Mouse (Mus musculus) MEL (cell line): ENCODE data around the gene Aatk. TPM values are rescaled to one million over a fixed set of nuclear protein-coding genes. Genes with fewer than 3 reads are reported as not detected.

Experiments
- DNase-seq: peaks from one replicate; pipeline ENCODE4 v3.0.0; 2011; ENCODE audit warnings: low read depth, low spot score
- H3K27ac ChIP-seq: 2 replicates; pipeline ENCODE4 v1.5.1; 2012; ENCODE audit warnings: low read depth, mild to moderate bottlenecking, control low read depth, low read length, moderate library complexity; ENCODE audit not compliant: control insufficient read depth
- H3K27me3 ChIP-seq, 2 experiments: fragments of 150-350 bp in 1 of 2; sonication (generic) in 1 of 2; 2 replicates each; pipeline ENCODE4 v1.6.1; 2012; ENCODE audit warnings: low read length in 2 of 2, mild to moderate bottlenecking in 2 of 2, improper control_type of control experiment in 1 of 2, moderate library complexity in 1 of 2; ENCODE audit not compliant: insufficient read depth in 2 of 2, control insufficient read depth in 1 of 2
- H3K36me3 ChIP-seq, 2 experiments: 2 replicates each; pipeline ENCODE4 v1.6.1; 2012 to 2014; ENCODE audit warnings: low read length in 2 of 2, improper control_type of control experiment in 1 of 2, inconsistent platforms in 1 of 2, mild to moderate bottlenecking in 1 of 2; ENCODE audit not compliant: insufficient read depth in 2 of 2, control insufficient read depth in 1 of 2
- H3K4me1 ChIP-seq, 2 experiments: fragments of 150-350 bp in 1 of 2; sonication (generic) in 1 of 2; 2 replicates each; pipeline ENCODE4 v1.6.1; 2012; ENCODE audit warnings: low read length in 2 of 2, improper control_type of control experiment in 1 of 2, mild to moderate bottlenecking in 1 of 2; ENCODE audit not compliant: insufficient read depth in 2 of 2, control insufficient read depth in 1 of 2
- H3K4me3 ChIP-seq, 2 experiments: fragments of 150-350 bp in 1 of 2; sonication (generic) in 1 of 2; 2 replicates each; pipeline ENCODE4 v1.5.1; 2012; ENCODE audit warnings: low read depth in 2 of 2, low read length in 2 of 2, mild to moderate bottlenecking in 2 of 2, moderate library complexity in 2 of 2, control low read depth in 1 of 2, improper control_type of control experiment in 1 of 2; ENCODE audit not compliant: control insufficient read depth in 1 of 2, insufficient read depth in 1 of 2
- H3K79me2 ChIP-seq: 2 replicates; pipeline ENCODE4 v1.6.1; 2012; ENCODE audit warnings: mild to moderate bottlenecking, low read length, moderate library complexity; ENCODE audit not compliant: control insufficient read depth, poor library complexity, insufficient read depth
- H3K9ac ChIP-seq: 2 replicates; pipeline ENCODE4 v1.6.1; 2012; ENCODE audit warnings: low read depth, mild to moderate bottlenecking, control low read depth, low read length, moderate library complexity; ENCODE audit not compliant: control insufficient read depth, poor library complexity, severe bottlenecking
- H3K9me3 ChIP-seq: fragments of 150-350 bp; sonication (generic); replicated peaks from 2 replicates; pipeline ENCODE4 v1.6.1; 2012; ENCODE audit warnings: mild to moderate bottlenecking, low read length, improper control_type of control experiment, moderate library complexity; ENCODE audit not compliant: insufficient read depth
- BHLHE40 ChIP-seq: IDR thresholded peaks from 2 replicates; pipeline ENCODE4 v1.6.1; 2012; ENCODE audit warnings: low read depth, mild to moderate bottlenecking, inconsistent platforms, low read length, improper control_type of control experiment, borderline replicate concordance
- CHD1 ChIP-seq: IDR thresholded peaks from 2 replicates; pipeline ENCODE4 v1.6.1; 2012; ENCODE audit warnings: low read depth, mild to moderate bottlenecking, inconsistent platforms, low read length, improper control_type of control experiment
- CTCF ChIP-seq, 3 experiments: IDR thresholded peaks in 2 of 3; conservative IDR thresholded peaks in 1 of 3; 2 replicates each; pipeline ENCODE4 v1.5.1; 2011 to 2012; ENCODE audit warnings: low read length in 3 of 3, low read depth in 2 of 3, mild to moderate bottlenecking in 2 of 3, improper control_type of control experiment in 1 of 3, inconsistent platforms in 1 of 3, mixed read lengths in 1 of 3, moderate library complexity in 1 of 3; ENCODE audit not compliant: control insufficient read depth in 1 of 3, insufficient read depth in 1 of 3, poor library complexity in 1 of 3, severe bottlenecking in 1 of 3
- E2F4 ChIP-seq: IDR thresholded peaks from 2 replicates; pipeline ENCODE4 v1.6.1; 2011; ENCODE audit warnings: low read depth, low read length, improper control_type of control experiment, borderline replicate concordance
- ELF1 ChIP-seq: IDR thresholded peaks from 2 replicates; pipeline ENCODE4 v1.6.1; 2014; ENCODE audit warnings: low read depth, mild to moderate bottlenecking, inconsistent platforms, low read length, improper control_type of control experiment, moderate library complexity
- ETS1 ChIP-seq: IDR thresholded peaks from 2 replicates; pipeline ENCODE4 v1.6.1; 2012; ENCODE audit warnings: low read depth, mild to moderate bottlenecking, inconsistent platforms, low read length, improper control_type of control experiment, moderate library complexity
- GATA1 ChIP-seq: IDR thresholded peaks from 2 replicates; pipeline ENCODE4 v1.6.1; 2011; ENCODE audit warnings: low read depth, low read length, improper control_type of control experiment
- HCFC1 ChIP-seq: IDR thresholded peaks from 2 replicates; pipeline ENCODE4 v1.6.1; 2012; ENCODE audit warnings: low read depth, mild to moderate bottlenecking, inconsistent platforms, low read length, improper control_type of control experiment, moderate library complexity
- JUND ChIP-seq: IDR thresholded peaks from 2 replicates; pipeline ENCODE4 v1.6.1; 2011; ENCODE audit warnings: low read depth, mild to moderate bottlenecking, improper control_type of control experiment, low read length
- KAT2A ChIP-seq: conservative IDR thresholded peaks from 2 replicates; pipeline ENCODE4 v1.6.1; 2012; ENCODE audit warnings: low read depth, low read length, improper control_type of control experiment, inconsistent platforms
- MAFK ChIP-seq: IDR thresholded peaks from 2 replicates; pipeline ENCODE4 v1.6.1; 2011; ENCODE audit warnings: low read depth, mild to moderate bottlenecking, low read length, improper control_type of control experiment, borderline replicate concordance
- MAZ ChIP-seq: IDR thresholded peaks from 2 replicates; pipeline ENCODE4 v1.6.1; 2012; ENCODE audit warnings: low read depth, mild to moderate bottlenecking, inconsistent platforms, low read length, improper control_type of control experiment
- MEF2A ChIP-seq: IDR thresholded peaks from 2 replicates; pipeline ENCODE4 v1.6.1; 2014; ENCODE audit warnings: low read depth, mild to moderate bottlenecking, inconsistent platforms, low read length, improper control_type of control experiment; ENCODE audit not compliant: poor library complexity, insufficient replicate concordance, severe bottlenecking; ENCODE audit errors: extremely low read depth
- MYC ChIP-seq: IDR thresholded peaks from 2 replicates; pipeline ENCODE4 v1.6.1; 2011; ENCODE audit warnings: low read depth, mild to moderate bottlenecking, low read length, improper control_type of control experiment, moderate library complexity
- NELFE ChIP-seq: IDR thresholded peaks from 2 replicates; pipeline ENCODE4 v1.6.1; 2011; ENCODE audit warnings: low read depth, low read length, improper control_type of control experiment
- POLR2A ChIP-seq, 2 experiments: IDR thresholded peaks; 2 replicates each; pipeline ENCODE4 v1.6.1; 2011 to 2012; ENCODE audit warnings: low read length in 2 of 2, mild to moderate bottlenecking in 2 of 2, control low read depth in 1 of 2, improper control_type of control experiment in 1 of 2, low read depth in 1 of 2, moderate library complexity in 1 of 2; ENCODE audit not compliant: control insufficient read depth in 1 of 2, insufficient read depth in 1 of 2, poor library complexity in 1 of 2
- POLR2AphosphoS2 ChIP-seq: IDR thresholded peaks from 2 replicates; pipeline ENCODE4 v1.6.1; 2011; ENCODE audit warnings: low read length, improper control_type of control experiment
- POLR2AphosphoS5 ChIP-seq: IDR thresholded peaks from 2 replicates; pipeline ENCODE4 v1.6.1; 2012; ENCODE audit warnings: low read depth, borderline replicate concordance, mild to moderate bottlenecking, inconsistent platforms, low read length, moderate library complexity, mixed read lengths
- TAL1 ChIP-seq: IDR thresholded peaks from 2 replicates; pipeline ENCODE4 v1.6.1; 2012; ENCODE audit warnings: mild to moderate bottlenecking, inconsistent platforms, low read length, moderate library complexity, mixed read lengths
- TBP ChIP-seq: IDR thresholded peaks from 2 replicates; pipeline ENCODE4 v1.8.0; 2011; ENCODE audit warnings: low read depth, low read length, improper control_type of control experiment
- TCF12 ChIP-seq: IDR thresholded peaks from 2 replicates; pipeline ENCODE4 v1.6.1; 2014; ENCODE audit warnings: low read depth, mild to moderate bottlenecking, inconsistent platforms, low read length, improper control_type of control experiment, moderate library complexity
- UBTF ChIP-seq: IDR thresholded peaks from 2 replicates; pipeline ENCODE4 v1.6.1; 2012; ENCODE audit warnings: low read depth, mild to moderate bottlenecking, inconsistent platforms, low read length, improper control_type of control experiment, moderate library complexity, borderline replicate concordance; ENCODE audit not compliant: insufficient read depth
- USF2 ChIP-seq, 2 experiments: IDR thresholded peaks; 2 replicates each; pipeline ENCODE4 v1.6.1; 2011 to 2012; ENCODE audit warnings: improper control_type of control experiment in 2 of 2, low read length in 2 of 2, borderline replicate concordance in 1 of 2, inconsistent platforms in 1 of 2, low read depth in 1 of 2, mild to moderate bottlenecking in 1 of 2; ENCODE audit not compliant: insufficient read depth in 1 of 2
- ZC3H11A ChIP-seq: IDR thresholded peaks from 2 replicates; pipeline ENCODE4 v1.6.1; 2012; ENCODE audit warnings: low read depth, mild to moderate bottlenecking, inconsistent platforms, low read length, improper control_type of control experiment
- ZNF384 ChIP-seq: IDR thresholded peaks from 2 replicates; pipeline ENCODE4 v1.6.1; 2012; ENCODE audit warnings: low read depth, mild to moderate bottlenecking, inconsistent platforms, low read length, improper control_type of control experiment
- polyA plus RNA-seq, 2 experiments: library from polyadenylated mRNA; stranded (reverse) in 1 of 2; unstranded in 1 of 2; fragments of >175 nt in 1 of 2; fragments of >200 nt in 1 of 2; gene quantifications; 2 replicates each; pipeline versions ENCODE4 v1.2.1 to v1.2.4; 2012; ENCODE audit warnings: low replicate concordance in 2 of 2, low read depth in 1 of 2; ENCODE audit not compliant: insufficient read length in 2 of 2, insufficient read depth in 1 of 2, missing spikeins in 1 of 2
- total RNA-seq: library from RNA; depleted of rRNA; stranded (reverse); fragments of 300-350 nt; gene quantifications from 2 replicates; pipeline ENCODE4 v1.2.3, GENCODE M21; 2012

Aatk gene
- total and polyA plus RNA-seq, 3 experiments = 0.04 TPM; not detected in 2

GRCm38 (mm10) chr11:120053846-120054245, 6.9 kb upstream of the Aatk start:
- no peak for DNase-seq
- TF ChIP-seq ZC3H11A (no peak), MAFK (no peak), UBTF (no peak), KAT2A (no peak), BHLHE40 (no peak), ETS1 (no peak), GATA1 (no peak), TCF12 (no peak), ZNF384 (no peak), HCFC1 (no peak), POLR2AphosphoS5 (no peak), CHD1 (no peak), TBP (no peak), MEF2A (no peak), MAZ (no peak), POLR2A (IDR thresholded peaks at IDR 0.05; ENCODE audit: control insufficient read depth in 1 of 2, insufficient read depth in 1 of 2, low read depth in 1 of 2, low read length in 2 of 2, poor library complexity in 1 of 2) (no peak), TAL1 (no peak), JUND (no peak)
- Histone ChIP-seq H3K9ac (no peak overlapping the region), H3K27me3 (peaks cover 2% of the 10 kb centered on the region in 2 experiments; a peak in 3 of 4 replicates), H3K27ac (no peak overlapping the region), H3K79me2 (no peaks in the 10 kb centered on the region), H3K4me3 (no peak overlapping the region), H3K9me3 (no peaks in the 10 kb centered on the region), H3K4me1 (no peaks in the 10 kb centered on the region), H3K36me3 (no peaks in the 10 kb centered on the region)

GRCm38 (mm10) chr11:120052274-120052673, 5.3 kb upstream of the Aatk start:
- no peak overlapping the region for H3K4me3 ChIP-seq
- peaks cover 2% of the 10 kb centered on the region in 2 experiments; a peak in 3 of 4 replicates for H3K27me3 ChIP-seq
- no peak for DNase-seq
- no peaks in the 10 kb centered on the region for H3K4me1 ChIP-seq
- H3K9me3 ChIP-seq = no peaks in the 10 kb centered on the region
- no peaks in the 10 kb centered on the region for H3K36me3 ChIP-seq
- H3K79me2 ChIP-seq = no peaks in the 10 kb centered on the region
- TF ChIP-seq TAL1 = no peak
- no peak for TF ChIP-seq MYC
- TF ChIP-seq CTCF (IDR thresholded peaks at IDR 0.05 in 2 of 3, conservative IDR thresholded peaks at IDR 0.05 in 1 of 3; ENCODE audit: control insufficient read depth in 1 of 3, insufficient read depth in 1 of 3, low read depth in 2 of 3, low read length in 3 of 3, poor library complexity in 1 of 3, severe bottlenecking in 1 of 3) = no peak
- TF ChIP-seq E2F4 = no peak
- TF ChIP-seq ETS1 = no peak
- TF ChIP-seq ELF1 = no peak
- no peak for TF ChIP-seq POLR2AphosphoS2
- no peak for TF ChIP-seq USF2 (IDR thresholded peaks at IDR 0.05; ENCODE audit: borderline replicate concordance in 1 of 2, insufficient read depth in 1 of 2, low read depth in 1 of 2, low read length in 2 of 2)
- TF ChIP-seq ZC3H11A = no peak
- TF ChIP-seq NELFE = no peak
- H3K27ac ChIP-seq = no peak overlapping the region
- no peak overlapping the region for H3K9ac ChIP-seq
